Mouse (Mus musculus) heart, embryonic 10.5 days (tissue): ENCODE data around the gene Ppp2r5d. TPM values are rescaled to one million over a fixed set of nuclear protein-coding genes. Genes with fewer than 3 reads are reported as not detected.

Experiments
- DNase-seq: peaks from one replicate; pipeline ENCODE4 v3.0.0-alpha.2; 2017; ENCODE audit warnings: low spot score
- H3K27ac ChIP-seq: fragments of 300-500 bp; sonication (generic); 2 replicates; pipeline ENCODE4 v1.5.1; 2016; ENCODE audit warnings: mild to moderate bottlenecking
- H3K27me3 ChIP-seq: fragments of 300-500 bp; sonication (generic); 2 replicates; pipeline ENCODE4 v1.6.1; 2016; ENCODE audit warnings: mild to moderate bottlenecking; ENCODE audit not compliant: poor library complexity, insufficient read depth, severe bottlenecking
- H3K36me3 ChIP-seq: fragments of 300-500 bp; sonication (generic); 2 replicates; pipeline ENCODE4 v1.6.1; 2016; ENCODE audit warnings: mild to moderate bottlenecking, moderate library complexity
- H3K4me1 ChIP-seq: fragments of 300-500 bp; sonication (generic); 2 replicates; pipeline ENCODE4 v1.6.1; 2016; ENCODE audit warnings: mild to moderate bottlenecking
- H3K4me3 ChIP-seq: fragments of 300-500 bp; sonication (generic); 2 replicates; pipeline ENCODE4 v1.5.1; 2016; ENCODE audit warnings: mild to moderate bottlenecking, moderate library complexity
- H3K9me3 ChIP-seq: fragments of 300-500 bp; sonication (generic); 2 replicates; pipeline ENCODE4 v1.6.1; 2016; ENCODE audit warnings: mild to moderate bottlenecking, moderate library complexity
- WGBS: fragments of 180-500 bp; shearing (Covaris S2); methylation state at CpG from one replicate; pipeline ENCODE4 v1.1.7; 2016; 5-methylcytosine and 5-hydroxymethylcytosine counted together
- polyA plus RNA-seq: library from polyadenylated mRNA; unstranded; fragments of >200 nt; fragmentation: Nextera tagmentation; extraction: Ambion mirVana; gene quantifications from 2 replicates; pipeline ENCODE4 v1.2.1, GENCODE M21; 2016

Gene Ppp2r5d
- polyA plus RNA-seq = 76.8 and 103 TPM in 2 replicates

GRCm38 (mm10) chr17:46704887-46705835 is at the start of gene Ppp2r5d:
Gene Ppp2r5d (minus strand): TSS chr17:46705111.
- WGBS = 1% methylated on average over 48 of the region's 48 CpGs
- peaks cover 7% of the 10 kb centered on the region; the same call in 1 of the 2 replicates for H3K36me3 ChIP-seq
- no peaks in the 10 kb centered on the region for H3K9me3 ChIP-seq

GRCm38 (mm10) chr17:46751794-46752556 is 47.1 kb upstream of the Ppp2r5d start, which contains the start of gene Cnpy3:
Gene Cnpy3 (minus strand): TSS chr17:46752214.
- H3K27ac ChIP-seq = peak within 1 kb of the TSS; percentile 92
- H3K4me3 ChIP-seq = peak within 1 kb of the TSS; percentile 82
- under 1% methylated on average over 58 of the region's 58 CpGs for WGBS
- DNase-seq = peak; percentile 99
- H3K27me3 ChIP-seq = no peaks in the 10 kb centered on the region
- H3K4me1 ChIP-seq = peaks cover 17% of the 10 kb centered on the region
- peaks cover 9% of the 10 kb centered on the region for H3K36me3 ChIP-seq
- H3K9me3 ChIP-seq = no peaks in the 10 kb centered on the region

More at GRCm38 (mm10) chr17:46704887-46705835, at the start of gene Ppp2r5d:
- Histone ChIP-seq H3K27ac (peak within 1 kb of the TSS; percentile 96), H3K27me3 (no peaks in the 10 kb centered on the region), H3K4me1 (peaks cover 48% of the 10 kb centered on the region), H3K4me3 (peak within 1 kb of the TSS; percentile 90)
- peak; percentile 99 for DNase-seq

- Histone ChIP-seq H3K27me3 (no peaks in the 10 kb centered on the region), H3K4me3 (peak overlapping the region; percentile 82), H3K9me3 (no peaks in the 10 kb centered on the region), H3K36me3 (peaks cover 17% of the 10 kb centered on the region), H3K27ac (peak overlapping the region; percentile 92), H3K4me1 (peaks cover 16% of the 10 kb centered on the region)
- peak; percentile 83 for DNase-seq
- WGBS = 33% methylated on average over 16 of the region's 16 CpGs
Measured at GRCm38 (mm10) chr17:46751056-46751793, 46.3 kb upstream of the Ppp2r5d start.

- Histone ChIP-seq H3K4me1 (peaks cover 14% of the 10 kb centered on the region), H3K27me3 (no peaks in the 10 kb centered on the region), H3K27ac (peak overlapping the region; percentile 92; the same call in 1 of the 2 replicates), H3K36me3 (peaks cover 22% of the 10 kb centered on the region), H3K4me3 (peak overlapping the region; percentile 82), H3K9me3 (no peaks in the 10 kb centered on the region)
- 94% methylated on average over 4 of the region's 4 CpGs for WGBS
- DNase-seq = no peak
Measured at GRCm38 (mm10) chr17:46750580-46750979, 45.7 kb upstream of the Ppp2r5d start.

DNA sequence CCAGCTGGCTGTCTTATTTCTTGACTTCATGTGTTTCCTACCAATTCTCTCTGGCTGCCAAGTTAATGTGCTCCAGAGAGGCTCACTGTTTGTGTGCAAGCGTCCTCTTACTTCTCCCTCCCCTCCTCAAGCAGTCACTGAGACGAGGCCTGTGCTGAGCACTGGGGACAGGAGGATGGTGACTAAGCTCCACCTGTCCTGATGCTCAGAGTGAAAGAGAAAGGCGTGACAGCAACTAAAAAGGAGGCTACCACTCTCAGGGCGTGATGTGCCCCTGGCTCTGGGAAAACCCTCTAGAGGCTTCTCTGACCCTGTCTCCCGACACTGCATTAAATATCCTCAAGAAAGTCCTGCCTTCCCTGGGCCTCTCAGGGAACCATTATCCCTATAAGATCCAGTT is 44.4 kb upstream of the Ppp2r5d start:
- Histone ChIP-seq H3K9me3 (no peaks in the 10 kb centered on the region), H3K36me3 (peaks cover 34% of the 10 kb centered on the region), H3K4me1 (peaks cover 14% of the 10 kb centered on the region), H3K4me3 (no peak overlapping the region), H3K27ac (no peak overlapping the region), H3K27me3 (no peaks in the 10 kb centered on the region)
- 84% methylated on average over 5 of the region's 5 CpGs for WGBS
- no peak for DNase-seq

DNA sequence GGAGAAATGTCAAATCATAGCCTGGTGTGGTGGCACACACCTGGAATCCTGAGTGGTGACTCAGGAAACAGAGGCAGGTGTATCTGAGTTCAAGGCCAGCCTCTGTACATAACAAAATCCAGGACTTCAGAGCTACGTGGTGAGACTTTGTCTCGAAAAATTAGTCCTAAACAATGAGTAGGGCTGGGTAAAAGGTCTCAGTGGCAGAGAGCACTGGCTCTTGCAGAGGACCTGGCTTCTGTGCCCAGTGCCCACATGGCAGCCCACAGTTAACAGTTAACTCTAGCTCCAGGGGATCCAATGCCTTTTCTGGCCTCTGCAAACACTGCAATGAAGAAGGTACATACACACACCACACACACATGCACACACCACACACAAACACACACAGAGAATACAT is 42.9 kb upstream of the Ppp2r5d start:
- Histone ChIP-seq H3K4me1 (peaks cover 14% of the 10 kb centered on the region), H3K9me3 (no peaks in the 10 kb centered on the region), H3K27ac (no peak overlapping the region), H3K4me3 (no peak overlapping the region), H3K36me3 (peaks cover 49% of the 10 kb centered on the region), H3K27me3 (no peaks in the 10 kb centered on the region)
- 89% methylated on average over 2 of the region's 2 CpGs for WGBS
- DNase-seq = no peak

- WGBS = 83% methylated on average over 8 of the region's 8 CpGs
- no peak for DNase-seq
- peaks cover 9% of the 10 kb centered on the region for H3K4me1 ChIP-seq
- H3K9me3 ChIP-seq = no peaks in the 10 kb centered on the region
- no peaks in the 10 kb centered on the region for H3K27me3 ChIP-seq
- H3K4me3 ChIP-seq = no peak overlapping the region
- no peak overlapping the region for H3K27ac ChIP-seq
- peaks cover 53% of the 10 kb centered on the region for H3K36me3 ChIP-seq
Measured at GRCm38 (mm10) chr17:46747234-46747633, 42.3 kb upstream of the Ppp2r5d start.

DNA sequence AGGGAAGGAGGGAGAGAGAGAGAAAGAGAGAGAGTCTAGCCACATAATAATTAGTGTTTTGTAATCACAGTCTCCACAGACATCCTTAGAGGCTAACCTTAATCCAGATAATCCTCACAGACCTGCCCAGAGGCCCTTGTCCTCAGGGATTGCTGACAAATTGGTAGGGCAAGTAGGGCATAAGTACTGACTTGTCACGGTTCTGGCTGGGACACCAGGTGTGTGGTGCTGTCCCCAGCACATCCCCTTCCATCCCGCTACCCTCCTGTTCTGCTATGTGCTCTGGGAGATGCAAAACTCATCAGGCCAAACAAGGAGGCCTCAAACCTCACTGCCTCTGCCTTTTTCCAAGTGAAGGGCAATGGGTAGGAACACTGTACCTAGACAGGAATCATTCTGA is 40.6 kb upstream of the Ppp2r5d start:
- no peak for DNase-seq
- WGBS = 87% methylated on average over 2 of the region's 2 CpGs
- H3K36me3 ChIP-seq = peaks cover 63% of the 10 kb centered on the region
- H3K27me3 ChIP-seq = no peaks in the 10 kb centered on the region
- H3K4me1 ChIP-seq = peaks cover 1% of the 10 kb centered on the region; the same call in 1 of the 2 replicates
- no peak overlapping the region for H3K27ac ChIP-seq
- no peak overlapping the region for H3K4me3 ChIP-seq
- H3K9me3 ChIP-seq = no peaks in the 10 kb centered on the region

DNA sequence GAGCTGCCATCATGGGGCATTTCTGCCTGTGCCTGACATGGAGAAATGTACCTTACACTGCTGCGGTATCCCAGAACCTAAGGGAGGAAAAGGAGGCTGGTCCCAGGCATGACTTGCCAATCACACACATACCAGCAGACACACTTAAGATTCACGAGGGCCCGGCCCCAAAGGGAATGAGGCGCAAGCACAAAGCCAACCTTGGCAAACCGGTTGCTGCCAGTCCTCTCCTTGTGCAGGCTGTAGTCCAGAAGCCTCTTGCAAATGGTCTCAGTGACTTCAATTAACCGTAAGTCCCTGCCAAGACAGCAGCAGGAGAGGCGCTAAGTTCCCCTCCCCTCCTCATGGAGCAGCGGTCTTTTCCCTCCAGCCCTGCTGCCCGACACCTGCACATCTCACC is 38.1 kb upstream of the Ppp2r5d start:
- H3K36me3 ChIP-seq = peaks cover 72% of the 10 kb centered on the region
- DNase-seq = no peak
- no peak overlapping the region for H3K4me3 ChIP-seq
- H3K4me1 ChIP-seq = no peaks in the 10 kb centered on the region
- WGBS = 89% methylated on average over 9 of the region's 9 CpGs
- no peaks in the 10 kb centered on the region for H3K27me3 ChIP-seq
- H3K27ac ChIP-seq = no peak overlapping the region
- H3K9me3 ChIP-seq = no peaks in the 10 kb centered on the region

- DNase-seq = peak; percentile 85
- H3K4me3 ChIP-seq = no peak overlapping the region
- H3K27ac ChIP-seq = no peak overlapping the region
- H3K36me3 ChIP-seq = peaks cover 65% of the 10 kb centered on the region
- 88% methylated on average over 6 of the region's 6 CpGs for WGBS
- H3K4me1 ChIP-seq = no peaks in the 10 kb centered on the region
- no peaks in the 10 kb centered on the region for H3K27me3 ChIP-seq
- H3K9me3 ChIP-seq = no peaks in the 10 kb centered on the region
Measured at GRCm38 (mm10) chr17:46741305-46741704, 36.4 kb upstream of the Ppp2r5d start.

DNA sequence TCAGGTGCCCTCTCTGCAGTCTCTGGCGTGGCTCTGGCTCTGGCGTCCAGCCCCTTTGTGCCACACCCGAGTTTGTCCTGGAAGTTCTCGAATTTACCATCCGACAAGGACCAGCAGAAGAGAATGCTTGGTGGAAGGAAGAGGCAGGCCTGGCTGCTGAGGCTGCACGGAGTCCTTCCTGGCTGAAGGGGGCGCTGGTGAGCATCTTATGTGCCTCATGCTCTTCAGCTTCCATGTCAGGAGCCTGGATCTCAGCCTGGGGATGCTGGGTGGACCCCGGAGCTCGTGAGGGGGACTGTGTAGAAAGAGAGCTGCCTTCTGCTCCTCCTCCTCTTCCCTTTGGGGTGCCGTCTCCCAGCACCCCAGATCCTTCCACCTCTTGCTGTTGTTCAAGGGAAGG is 31.2 kb upstream of the Ppp2r5d start:
- peak; percentile 73 for DNase-seq
- H3K4me3 ChIP-seq = no peak overlapping the region
- H3K36me3 ChIP-seq = peaks cover 38% of the 10 kb centered on the region
- no peak overlapping the region; the same call in 1 of the 2 replicates for H3K27ac ChIP-seq
- H3K27me3 ChIP-seq = no peaks in the 10 kb centered on the region
- H3K9me3 ChIP-seq = no peaks in the 10 kb centered on the region
- no peaks in the 10 kb centered on the region for H3K4me1 ChIP-seq
- WGBS = 63% methylated on average over 9 of the region's 10 CpGs

- Histone ChIP-seq H3K9me3 (no peaks in the 10 kb centered on the region), H3K27me3 (peaks cover 1% of the 10 kb centered on the region; the same call in 1 of the 2 replicates), H3K4me1 (no peaks in the 10 kb centered on the region), H3K27ac (no peak overlapping the region), H3K36me3 (peaks cover 36% of the 10 kb centered on the region), H3K4me3 (no peak overlapping the region)
- 88% methylated on average over 7 of the region's 7 CpGs for WGBS
- no peak for DNase-seq
Measured at GRCm38 (mm10) chr17:46735287-46735686, 30.4 kb upstream of the Ppp2r5d start.
